Mouse (Mus musculus): ENCODE data around the gene Ube2m. TPM values are rescaled to one million over a fixed set of nuclear protein-coding genes. Genes with fewer than 3 reads are reported as not detected.
A peak's percentile ranks its signal among the peaks of the same experiment; 100 is the strongest.
"Not testable (repeated sequence)": the region's sequence is repeated elsewhere in the genome, so short reads cannot be mapped to it uniquely, and the experiment has no call there.

Ube2m gene
- 149 and 181 TPM in 2 replicates for polyA plus RNA-seq (2014; fragmentation: Nextera tagmentation; extraction: Ambion mirVana)

DNA sequence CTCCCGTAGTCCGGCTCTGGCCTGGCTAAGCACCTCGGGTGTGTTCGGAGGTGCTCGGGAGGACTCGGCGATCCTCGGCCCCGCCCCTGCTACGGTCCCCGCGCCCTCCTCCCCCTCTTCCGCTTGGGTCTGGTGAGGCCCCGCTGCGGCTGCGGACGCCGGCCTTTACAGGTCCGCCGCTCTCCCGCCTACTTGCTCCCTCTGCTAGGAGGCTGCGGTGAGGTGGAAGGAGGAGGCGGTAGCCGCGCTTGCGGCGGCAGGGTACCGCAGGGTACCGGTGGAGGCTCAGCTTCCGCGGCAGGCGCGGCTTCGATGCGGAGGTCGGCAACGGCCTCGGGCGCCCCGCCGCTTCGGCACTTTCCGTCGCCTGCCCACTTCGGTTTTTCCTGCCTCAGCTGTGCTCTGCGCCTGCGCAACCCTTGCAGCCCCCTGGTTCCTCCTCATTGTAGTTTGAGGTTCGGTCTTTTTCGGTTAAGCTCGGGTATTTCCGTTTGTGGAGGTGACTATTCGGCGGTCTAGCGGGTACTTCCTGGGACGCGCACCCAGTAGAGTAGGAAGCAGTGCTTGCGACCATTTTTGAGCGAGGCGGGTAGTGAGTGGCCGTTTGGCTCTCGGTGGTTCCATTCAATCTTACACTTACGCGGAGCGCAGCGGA lies at the start of gene Ube2m:
Gene Ube2m, minus strand, starts transcription at position 375 of the 655 bp plus-strand sequence.
- DNase-seq (peak; percentile 100), ATAC-seq (ENCODE audit: low FRiP score, low TSS enrichment) (peak; percentile 92)
- peaks cover 13% of the 10 kb centered on the region for H3K27me3 ChIP-seq (ENCODE audit: control insufficient read depth, insufficient read depth, low read length)
- peak within 1 kb of the TSS; percentile 100 for H3K27ac ChIP-seq (replicated peaks; ENCODE audit: low read depth, low read length)
- peaks cover 22% of the 10 kb centered on the region for H3K36me3 ChIP-seq (ENCODE audit: control insufficient read depth, insufficient read depth, low read length)
- under 1% methylated on average over 65 of the region's 65 CpGs for WGBS
- H3K4me1 ChIP-seq (ENCODE audit: control insufficient read depth, insufficient read depth, low read length), result peaks cover 30% of the 10 kb centered on the region
- peak within 1 kb of the TSS; percentile 90 for H3K4me2 ChIP-seq (ENCODE audit: low read length)
- H3K9me3 ChIP-seq (ENCODE audit: control insufficient read depth, low read length), result no peaks in the 10 kb centered on the region
- peak within 1 kb of the TSS; percentile 73 for H3K4me3 ChIP-seq (replicated peaks; ENCODE audit: low read depth, low read length)
- peak within 1 kb of the TSS; percentile 95 for H3K9ac ChIP-seq (replicated peaks; ENCODE audit: low read length)

DNA sequence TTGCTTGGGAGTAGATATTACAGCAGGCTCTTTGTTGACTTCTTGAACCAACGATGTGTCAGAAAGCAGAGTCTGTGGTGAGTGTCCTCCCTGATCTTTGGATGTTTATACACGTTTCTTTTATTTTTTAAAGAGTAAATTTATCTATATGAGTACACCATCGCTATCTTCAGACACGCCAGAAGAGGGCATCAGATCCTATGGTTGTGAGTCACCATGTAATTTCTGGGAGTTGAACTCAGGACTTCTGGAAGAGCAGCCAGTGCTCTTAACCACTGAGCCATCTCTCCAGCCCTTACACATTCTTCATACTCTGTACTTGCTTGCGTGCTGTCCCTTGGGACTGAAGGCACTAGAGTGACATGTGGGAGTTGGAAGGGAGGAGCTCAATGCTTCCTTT lies 34.2 kb upstream of the Ube2m start:
- Histone ChIP-seq H3K27ac (replicated peaks; ENCODE audit: low read depth, low read length) (no peak overlapping the region), H3K4me3 (replicated peaks; ENCODE audit: low read depth, low read length) (no peak overlapping the region), H3K9ac (replicated peaks; ENCODE audit: low read length) (no peak overlapping the region), H3K27me3 (ENCODE audit: control insufficient read depth, insufficient read depth, low read length) (no peaks in the 10 kb centered on the region), H3K36me3 (ENCODE audit: control insufficient read depth, insufficient read depth, low read length) (no peaks in the 10 kb centered on the region), H3K9me3 (ENCODE audit: control insufficient read depth, low read length) (no peaks in the 10 kb centered on the region), H3K4me1 (ENCODE audit: control insufficient read depth, insufficient read depth, low read length) (no peaks in the 10 kb centered on the region), H3K4me2 (ENCODE audit: low read length) (no peak overlapping the region)
- WGBS, result 57% methylated on average over 5 of the region's 5 CpGs
- ATAC-seq (ENCODE audit: low FRiP score, low TSS enrichment) (no peak), DNase-seq (no peak)

- not testable (repeated sequence) for ATAC-seq (ENCODE audit: low FRiP score, low TSS enrichment); H3K9ac ChIP-seq (replicated peaks; ENCODE audit: low read length); H3K27ac ChIP-seq (replicated peaks; ENCODE audit: low read depth, low read length); H3K4me3 ChIP-seq (replicated peaks; ENCODE audit: low read depth, low read length); H3K27me3 ChIP-seq (ENCODE audit: control insufficient read depth, insufficient read depth, low read length); H3K4me2 ChIP-seq (ENCODE audit: low read length); H3K9me3 ChIP-seq (ENCODE audit: control insufficient read depth, low read length); H3K36me3 ChIP-seq (ENCODE audit: control insufficient read depth, insufficient read depth, low read length); H3K4me1 ChIP-seq (ENCODE audit: control insufficient read depth, insufficient read depth, low read length)
- WGBS, result 56% methylated on average over 2 of the region's 2 CpGs
- DNase-seq, result peak; percentile 23
These were observed 25.3 kb upstream of the Ube2m start for GRCm38 (mm10) chr7:13063399-13063798.

DNA sequence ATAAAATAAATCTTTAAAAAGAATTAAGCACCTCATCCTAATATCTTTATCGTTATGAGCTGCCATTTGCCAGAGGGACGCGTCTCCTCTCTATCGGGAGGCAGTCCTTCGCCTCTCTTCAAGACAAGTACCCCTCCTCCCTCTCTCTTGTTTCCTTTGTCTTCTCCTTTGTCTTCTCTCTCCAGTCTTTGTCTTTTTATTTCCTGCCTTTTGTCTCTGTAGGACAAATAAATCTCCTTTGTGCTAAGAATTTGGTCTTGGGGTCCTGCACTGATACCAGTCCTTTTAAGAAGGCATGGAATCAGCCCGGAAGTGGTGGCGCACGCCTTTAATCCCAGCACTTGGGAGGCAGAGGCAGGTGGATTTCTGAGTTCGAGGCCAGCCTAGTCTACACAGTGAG lies 21.5 kb upstream of the Ube2m start:
- DNase-seq, result no peak
- ATAC-seq (ENCODE audit: low FRiP score, low TSS enrichment), result no peak
- WGBS, result 86% methylated on average over 9 of the region's 9 CpGs
- no peak overlapping the region for H3K4me2 ChIP-seq (ENCODE audit: low read length)
- H3K27me3 ChIP-seq (ENCODE audit: control insufficient read depth, insufficient read depth, low read length), result no peaks in the 10 kb centered on the region
- no peak overlapping the region for H3K4me3 ChIP-seq (replicated peaks; ENCODE audit: low read depth, low read length)
- H3K27ac ChIP-seq (replicated peaks; ENCODE audit: low read depth, low read length), result no peak overlapping the region
- H3K36me3 ChIP-seq (ENCODE audit: control insufficient read depth, insufficient read depth, low read length), result no peaks in the 10 kb centered on the region
- no peak overlapping the region for H3K9ac ChIP-seq (replicated peaks; ENCODE audit: low read length)
- H3K9me3 ChIP-seq (ENCODE audit: control insufficient read depth, low read length), result no peaks in the 10 kb centered on the region
- H3K4me1 ChIP-seq (ENCODE audit: control insufficient read depth, insufficient read depth, low read length), result no peaks in the 10 kb centered on the region

- no peaks in the 10 kb centered on the region; the same call in 1 of the 2 replicates for H3K4me1 ChIP-seq (ENCODE audit: control insufficient read depth, insufficient read depth, low read length)
- no peak for DNase-seq
- H3K9ac ChIP-seq (replicated peaks; ENCODE audit: low read length), result no peak overlapping the region
- no peaks in the 10 kb centered on the region for H3K9me3 ChIP-seq (ENCODE audit: control insufficient read depth, low read length)
- H3K27me3 ChIP-seq (ENCODE audit: control insufficient read depth, insufficient read depth, low read length), result no peaks in the 10 kb centered on the region
- no peak overlapping the region for H3K4me2 ChIP-seq (ENCODE audit: low read length)
- ATAC-seq (ENCODE audit: low FRiP score, low TSS enrichment), result no peak
- H3K27ac ChIP-seq (replicated peaks; ENCODE audit: low read depth, low read length), result no peak overlapping the region
- 56% methylated on average over 8 of the region's 8 CpGs for WGBS
- no peaks in the 10 kb centered on the region for H3K36me3 ChIP-seq (ENCODE audit: control insufficient read depth, insufficient read depth, low read length)
- H3K4me3 ChIP-seq (replicated peaks; ENCODE audit: low read depth, low read length), result no peak overlapping the region
These were observed 19.0 kb upstream of the Ube2m start for GRCm38 (mm10) chr7:13056913-13057700.

DNA sequence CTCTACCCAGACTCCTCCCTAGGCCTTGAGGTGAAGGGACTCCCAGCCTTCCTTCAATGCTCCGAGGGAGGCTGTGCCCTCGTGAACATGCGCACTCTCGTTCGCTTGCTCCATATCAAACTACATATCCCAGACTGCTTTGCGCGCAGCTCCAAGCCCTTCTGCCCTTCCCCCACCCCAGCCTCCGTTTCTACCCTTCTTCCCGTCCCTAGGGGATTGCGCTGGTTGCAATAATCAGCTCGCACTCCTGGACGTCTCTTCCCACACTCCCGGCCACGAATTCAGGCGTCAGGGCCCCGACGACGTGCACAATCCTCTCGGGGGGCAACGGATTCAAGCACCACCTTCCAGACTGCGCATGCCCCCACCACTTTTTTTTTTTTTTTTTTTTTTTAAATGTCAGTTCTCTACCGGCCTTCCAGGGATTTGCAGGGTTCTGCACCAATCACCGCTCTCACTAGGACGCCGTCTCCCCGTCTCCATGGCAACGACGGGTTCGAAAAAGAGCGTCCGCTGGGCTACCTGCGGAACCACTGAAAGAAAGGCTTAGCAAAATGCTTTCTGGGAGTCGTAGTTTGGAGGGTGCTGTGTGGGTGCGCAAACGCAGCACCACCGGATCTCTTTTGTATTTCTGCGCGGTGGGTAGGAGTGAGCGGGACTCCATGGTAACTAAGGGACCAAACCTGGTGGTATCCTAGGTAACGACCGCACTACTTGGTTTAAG lies 16.4 kb upstream of the Ube2m start, which contains the start of gene Mzf1:
Gene Mzf1, minus strand, starts transcription at position 478 of the 724 bp plus-strand sequence.
- Histone ChIP-seq H3K9me3 (ENCODE audit: control insufficient read depth, low read length) (no peaks in the 10 kb centered on the region), H3K27ac (replicated peaks; ENCODE audit: low read depth, low read length) (peak within 1 kb of the TSS; percentile 97), H3K36me3 (ENCODE audit: control insufficient read depth, insufficient read depth, low read length) (no peaks in the 10 kb centered on the region), H3K4me1 (ENCODE audit: control insufficient read depth, insufficient read depth, low read length) (no peaks in the 10 kb centered on the region; the same call in 1 of the 2 replicates), H3K9ac (replicated peaks; ENCODE audit: low read length) (peak within 1 kb of the TSS; percentile 63; the same call in 1 of the 2 replicates), H3K4me2 (ENCODE audit: low read length) (peak within 1 kb of the TSS; percentile 61), H3K4me3 (replicated peaks; ENCODE audit: low read depth, low read length) (peak within 1 kb of the TSS; percentile 54), H3K27me3 (ENCODE audit: control insufficient read depth, insufficient read depth, low read length) (no peaks in the 10 kb centered on the region)
- ATAC-seq (ENCODE audit: low FRiP score, low TSS enrichment) (peak; percentile 95), DNase-seq (peak; percentile 100)
- WGBS, result under 1% methylated on average over 41 of the region's 41 CpGs

DNA sequence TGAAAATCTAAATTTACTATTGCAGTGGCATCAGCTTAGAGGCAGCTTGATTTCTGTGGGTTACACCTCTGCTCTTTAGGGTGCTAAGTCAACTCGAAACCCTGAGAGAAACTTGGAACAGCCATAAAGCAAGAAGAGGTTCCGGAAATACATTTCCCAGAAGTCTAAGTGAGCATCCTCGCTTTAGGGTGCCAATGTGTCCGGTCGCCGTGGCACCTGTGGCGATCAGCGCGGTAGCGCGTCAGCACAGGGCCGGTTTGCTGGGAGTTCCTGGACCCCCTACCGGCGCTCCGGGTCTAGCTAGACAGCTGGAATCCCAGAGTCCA lies 15.8 kb upstream of the Ube2m start:
- DNase-seq, result no peak
- WGBS, result 2% methylated on average over 15 of the region's 15 CpGs
- peak overlapping the region; percentile 63; the same call in 1 of the 2 replicates for H3K9ac ChIP-seq (replicated peaks; ENCODE audit: low read length)

DNA sequence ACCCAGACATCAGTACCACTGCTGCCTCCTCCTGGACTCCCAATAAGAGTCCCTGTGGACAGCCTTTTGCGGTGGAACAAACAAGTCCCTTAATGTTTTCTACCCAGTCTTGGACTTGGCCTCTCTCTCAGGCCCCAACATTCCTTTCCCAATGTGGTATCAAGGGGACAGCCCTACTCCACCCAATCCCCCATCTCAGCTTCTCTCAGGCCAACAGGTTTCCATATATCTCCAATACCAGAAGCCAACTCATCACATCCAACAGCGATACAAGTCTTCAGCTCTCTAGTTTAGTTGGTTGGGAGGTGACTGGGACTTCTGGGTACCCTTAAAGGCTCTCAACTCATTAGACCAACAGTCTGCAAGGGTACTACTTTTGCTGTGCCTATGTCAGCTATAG lies 15.4 kb upstream of the Ube2m start:
- Histone ChIP-seq H3K4me2 (ENCODE audit: low read length) (peak overlapping the region; percentile 55), H3K9ac (replicated peaks; ENCODE audit: low read length) (peak overlapping the region; percentile 63; the same call in 1 of the 2 replicates), H3K9me3 (ENCODE audit: control insufficient read depth, low read length) (no peaks in the 10 kb centered on the region), H3K4me1 (ENCODE audit: control insufficient read depth, insufficient read depth, low read length) (no peaks in the 10 kb centered on the region; the same call in 1 of the 2 replicates), H3K27ac (replicated peaks; ENCODE audit: low read depth, low read length) (peak overlapping the region; percentile 97), H3K27me3 (ENCODE audit: control insufficient read depth, insufficient read depth, low read length) (no peaks in the 10 kb centered on the region), H3K36me3 (ENCODE audit: control insufficient read depth, insufficient read depth, low read length) (no peaks in the 10 kb centered on the region), H3K4me3 (replicated peaks; ENCODE audit: low read depth, low read length) (peak overlapping the region; percentile 54)
- ATAC-seq (ENCODE audit: low FRiP score, low TSS enrichment) (no peak), DNase-seq (no peak)
- WGBS, result 90% methylated on average over 2 of the region's 2 CpGs

More for the DNA sequence above, 15.8 kb upstream of the Ube2m start:
- no peaks in the 10 kb centered on the region for H3K36me3 ChIP-seq (ENCODE audit: control insufficient read depth, insufficient read depth, low read length)
- no peak for ATAC-seq (ENCODE audit: low FRiP score, low TSS enrichment)
- peak overlapping the region; percentile 97 for H3K27ac ChIP-seq (replicated peaks; ENCODE audit: low read depth, low read length)
- H3K9me3 ChIP-seq (ENCODE audit: control insufficient read depth, low read length), result no peaks in the 10 kb centered on the region
- peak overlapping the region; percentile 55 for H3K4me2 ChIP-seq (ENCODE audit: low read length)
- H3K4me1 ChIP-seq (ENCODE audit: control insufficient read depth, insufficient read depth, low read length), result no peaks in the 10 kb centered on the region; the same call in 1 of the 2 replicates
- H3K4me3 ChIP-seq (replicated peaks; ENCODE audit: low read depth, low read length), result peak overlapping the region; percentile 54
- no peaks in the 10 kb centered on the region for H3K27me3 ChIP-seq (ENCODE audit: control insufficient read depth, insufficient read depth, low read length)
